Mouse (Mus musculus) heart, embryonic 16.5 days (tissue): ENCODE data around the gene Nfasc. TPM values are rescaled to one million over a fixed set of nuclear protein-coding genes. Genes with fewer than 3 reads are reported as not detected.

Experiments used
- ATAC-seq: fragments of 200-750 bp; cut with Nextera tagmentation; replicated peaks from 2 replicates; pipeline ENCODE4 v1.8.0; 2017; ENCODE audit warnings: moderate number of reproducible peaks; ENCODE audit not compliant: insufficient read depth, low FRiP score; ENCODE audit errors: extremely low read depth
- H3K27ac ChIP-seq: fragments of 300-500 bp; sonication (generic); 2 replicates; pipeline ENCODE4 v1.5.1; 2014; ENCODE audit warnings: mild to moderate bottlenecking, low read length, control low read depth, moderate library complexity
- H3K27me3 ChIP-seq: fragments of 300-500 bp; sonication (generic); 2 replicates; pipeline ENCODE4 v1.6.1; 2014; ENCODE audit warnings: low read length, mixed read lengths; ENCODE audit not compliant: control insufficient read depth, insufficient read depth
- H3K36me3 ChIP-seq: fragments of 300-500 bp; sonication (generic); 2 replicates; pipeline ENCODE4 v1.6.1; 2014; ENCODE audit not compliant: control insufficient read depth, insufficient read depth
- H3K4me1 ChIP-seq: fragments of 300-500 bp; sonication (generic); 2 replicates; pipeline ENCODE4 v1.6.1; 2014; ENCODE audit warnings: low read length, mixed read lengths; ENCODE audit not compliant: control insufficient read depth, insufficient read depth
- H3K4me2 ChIP-seq: fragments of 300-500 bp; sonication (generic); 2 replicates; pipeline ENCODE4 v1.6.1; 2014; ENCODE audit warnings: low read depth, mild to moderate bottlenecking, control low read depth, low read length
- H3K4me3 ChIP-seq: fragments of 300-500 bp; sonication (generic); 2 replicates; pipeline ENCODE4 v1.5.1; 2014; ENCODE audit warnings: mild to moderate bottlenecking, control low read depth, low read length
- H3K9ac ChIP-seq: fragments of 300-500 bp; sonication (generic); 2 replicates; pipeline ENCODE4 v1.6.1; 2014; ENCODE audit warnings: low read length, control low read depth
- H3K9me3 ChIP-seq: fragments of 300-500 bp; sonication (generic); replicated peaks from 2 replicates; pipeline ENCODE4 v1.6.1; 2016; ENCODE audit warnings: low read length; ENCODE audit not compliant: control insufficient read depth
- WGBS: fragments of 180-500 bp; shearing (Covaris S2); extraction: QIAGEN DNeasy Blood & Tissue Kit; methylation state at CpG from one replicate; pipeline ENCODE4 v1.1.7; 2014; 5-methylcytosine and 5-hydroxymethylcytosine counted together
- polyA plus RNA-seq: library from polyadenylated mRNA; unstranded; fragments of >200 nt; fragmentation: Nextera tagmentation; extraction: Ambion mirVana; gene quantifications from 2 replicates; pipeline ENCODE4 v1.2.1, GENCODE M21; 2015

Nfasc gene
- polyA plus RNA-seq, 1 experiment from 2014 or later = 0.38 TPM

DNA sequence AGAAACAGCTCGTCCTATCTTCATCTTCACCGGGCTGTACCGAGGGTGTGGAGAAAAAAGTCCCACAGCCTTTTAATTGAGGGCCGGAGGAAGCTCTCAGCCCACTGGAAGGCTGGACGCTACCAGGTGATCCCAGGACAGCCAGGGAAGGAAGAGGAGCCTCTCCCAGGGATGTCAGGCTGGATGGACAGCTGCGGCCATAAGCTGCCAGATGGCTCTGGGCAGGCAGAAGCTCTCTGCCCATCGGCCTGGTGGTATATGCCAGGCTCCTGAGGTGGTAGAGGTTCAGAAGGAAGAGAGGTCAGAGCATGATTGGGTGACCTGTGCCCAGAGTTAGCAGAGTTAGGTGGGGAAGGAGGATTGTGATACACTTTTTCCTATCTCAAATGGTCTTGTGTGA is 168.7 kb downstream of the Nfasc start:
- no peaks in the 10 kb centered on the region for H3K9me3 ChIP-seq
- H3K4me2 ChIP-seq = no peak overlapping the region
- no peak overlapping the region for H3K27ac ChIP-seq
- no peaks in the 10 kb centered on the region for H3K4me1 ChIP-seq
- H3K36me3 ChIP-seq = no peaks in the 10 kb centered on the region
- no peaks in the 10 kb centered on the region; the same call in 1 of the 2 replicates for H3K27me3 ChIP-seq
- 83% methylated on average over 7 of the region's 7 CpGs for WGBS
- H3K9ac ChIP-seq = no peak overlapping the region
- ATAC-seq = no peak
- H3K4me3 ChIP-seq = no peak overlapping the region

DNA sequence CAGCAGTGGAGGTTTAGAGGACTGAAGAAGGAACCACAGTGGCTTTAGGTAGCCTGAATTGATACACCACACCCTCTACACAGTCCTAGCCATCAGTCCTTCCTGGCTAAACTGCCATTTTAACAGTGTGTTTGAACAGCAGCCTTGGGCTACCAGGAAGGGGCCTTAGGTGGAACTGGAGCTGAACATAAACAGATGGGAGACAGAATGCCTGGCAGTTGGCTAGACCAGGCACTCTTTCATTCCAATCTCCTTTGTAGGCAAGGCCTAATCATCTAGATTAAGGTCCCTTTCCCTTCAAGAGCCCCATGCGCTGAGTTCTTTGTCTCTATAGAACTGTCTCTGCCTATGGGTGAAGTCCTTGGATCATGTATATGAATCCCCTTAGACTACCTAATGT is 170.0 kb downstream of the Nfasc start:
- Histone ChIP-seq H3K4me2 (no peak overlapping the region), H3K36me3 (no peaks in the 10 kb centered on the region), H3K4me1 (no peaks in the 10 kb centered on the region), H3K27me3 (no peaks in the 10 kb centered on the region; the same call in 1 of the 2 replicates), H3K4me3 (no peak overlapping the region), H3K9me3 (no peaks in the 10 kb centered on the region), H3K27ac (no peak overlapping the region), H3K9ac (no peak overlapping the region)
- ATAC-seq = no peak
- 91% methylated on average over 1 of the region's 1 CpGs for WGBS

DNA sequence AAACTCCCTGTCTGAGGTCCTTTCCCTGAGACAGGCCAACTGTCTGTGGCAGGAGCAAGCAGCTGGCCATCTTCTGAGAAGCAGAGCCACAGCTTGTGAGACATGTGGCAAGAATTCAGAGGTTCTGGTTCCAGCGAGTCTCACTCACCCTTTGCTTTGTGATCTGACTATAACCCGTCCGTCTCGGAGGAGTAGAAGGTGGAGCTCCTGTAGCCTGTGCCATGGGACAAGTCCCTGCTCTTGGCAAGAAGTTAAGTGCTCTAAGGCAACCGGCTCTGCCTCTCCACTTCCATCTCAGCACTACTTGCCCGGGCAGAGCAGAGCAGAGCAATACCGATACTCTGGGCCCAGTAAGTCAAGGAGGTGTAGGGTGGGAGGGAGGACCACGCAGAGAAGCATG is 170.7 kb downstream of the Nfasc start:
- H3K9ac ChIP-seq = no peak overlapping the region
- H3K27me3 ChIP-seq = no peaks in the 10 kb centered on the region; the same call in 1 of the 2 replicates
- no peak overlapping the region for H3K27ac ChIP-seq
- H3K4me2 ChIP-seq = no peak overlapping the region
- no peaks in the 10 kb centered on the region for H3K9me3 ChIP-seq
- no peaks in the 10 kb centered on the region for H3K36me3 ChIP-seq
- peaks cover 1% of the 10 kb centered on the region for H3K4me1 ChIP-seq
- 84% methylated on average over 8 of the region's 8 CpGs for WGBS
- ATAC-seq = no peak
- no peak overlapping the region for H3K4me3 ChIP-seq

DNA sequence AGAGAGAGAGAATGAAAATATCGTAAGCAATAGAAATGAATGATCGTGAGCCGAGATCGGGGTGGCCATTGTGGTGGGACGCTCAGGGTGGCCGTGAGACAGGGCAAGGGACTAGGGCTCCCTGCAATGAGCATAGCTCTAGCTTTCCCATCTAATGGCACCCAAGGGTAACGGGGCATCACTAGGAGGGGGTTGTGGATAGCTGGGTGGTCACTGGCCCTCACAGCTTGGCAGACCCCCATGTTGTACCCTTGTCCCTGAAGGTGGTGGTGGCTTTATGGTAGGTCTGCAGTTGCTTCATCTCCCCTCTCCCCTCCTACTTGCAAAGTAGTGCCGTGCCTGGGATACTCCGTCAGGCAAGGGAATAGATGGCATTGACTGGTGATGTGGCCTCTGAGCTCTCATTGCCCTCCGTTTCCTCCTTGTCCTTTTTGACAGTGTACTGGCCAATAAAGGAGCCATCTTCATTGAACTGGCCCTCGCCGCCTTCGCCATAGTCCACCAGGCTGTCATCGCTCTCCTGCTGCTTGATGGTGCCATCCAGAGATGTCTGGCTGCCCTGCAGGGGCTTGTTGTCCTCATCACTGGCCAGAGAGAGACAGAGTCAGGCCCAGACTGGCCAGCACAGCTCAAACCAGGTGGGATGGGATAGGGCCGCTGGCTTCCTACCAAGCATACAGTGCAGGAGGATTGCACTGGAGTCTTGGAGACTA is 171.4 kb downstream of the Nfasc start:
- 86% methylated on average over 15 of the region's 15 CpGs for WGBS

DNA sequence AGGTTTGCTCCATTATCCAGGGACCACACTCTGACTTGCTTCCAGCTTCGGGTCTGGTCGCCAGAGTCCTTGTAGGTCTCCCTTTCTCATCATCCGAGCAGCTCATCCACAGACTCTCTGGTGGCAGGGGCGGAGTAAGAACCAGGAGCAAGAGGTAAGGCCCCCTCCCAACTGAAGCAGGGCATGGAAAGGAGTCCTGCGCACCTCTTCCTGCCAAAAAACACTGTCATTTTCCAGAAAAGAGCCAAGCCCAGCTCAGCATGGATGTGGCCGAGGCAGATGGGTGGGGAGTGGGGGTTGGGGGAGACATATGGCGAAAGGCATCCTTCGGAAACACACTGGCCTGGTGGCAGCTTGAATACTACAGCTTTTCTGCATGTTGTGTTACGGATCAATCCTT is 172.1 kb downstream of the Nfasc start:
- Histone ChIP-seq H3K9me3 (no peaks in the 10 kb centered on the region), H3K36me3 (no peaks in the 10 kb centered on the region), H3K4me1 (peaks cover 5% of the 10 kb centered on the region), H3K27ac (no peak overlapping the region), H3K4me3 (no peak overlapping the region), H3K9ac (no peak overlapping the region), H3K27me3 (no peaks in the 10 kb centered on the region; the same call in 1 of the 2 replicates), H3K4me2 (no peak overlapping the region)
- ATAC-seq = no peak
- WGBS = 76% methylated on average over 9 of the region's 9 CpGs

More for the DNA sequence above, 171.4 kb downstream of the Nfasc start:
- H3K4me2 ChIP-seq = no peak overlapping the region
- no peaks in the 10 kb centered on the region; the same call in 1 of the 2 replicates for H3K27me3 ChIP-seq
- no peak overlapping the region for H3K9ac ChIP-seq
- H3K9me3 ChIP-seq = no peaks in the 10 kb centered on the region
- ATAC-seq = no peak
- no peak overlapping the region for H3K27ac ChIP-seq
- H3K4me1 ChIP-seq = peaks cover 5% of the 10 kb centered on the region
- H3K4me3 ChIP-seq = no peak overlapping the region
- no peaks in the 10 kb centered on the region for H3K36me3 ChIP-seq

DNA sequence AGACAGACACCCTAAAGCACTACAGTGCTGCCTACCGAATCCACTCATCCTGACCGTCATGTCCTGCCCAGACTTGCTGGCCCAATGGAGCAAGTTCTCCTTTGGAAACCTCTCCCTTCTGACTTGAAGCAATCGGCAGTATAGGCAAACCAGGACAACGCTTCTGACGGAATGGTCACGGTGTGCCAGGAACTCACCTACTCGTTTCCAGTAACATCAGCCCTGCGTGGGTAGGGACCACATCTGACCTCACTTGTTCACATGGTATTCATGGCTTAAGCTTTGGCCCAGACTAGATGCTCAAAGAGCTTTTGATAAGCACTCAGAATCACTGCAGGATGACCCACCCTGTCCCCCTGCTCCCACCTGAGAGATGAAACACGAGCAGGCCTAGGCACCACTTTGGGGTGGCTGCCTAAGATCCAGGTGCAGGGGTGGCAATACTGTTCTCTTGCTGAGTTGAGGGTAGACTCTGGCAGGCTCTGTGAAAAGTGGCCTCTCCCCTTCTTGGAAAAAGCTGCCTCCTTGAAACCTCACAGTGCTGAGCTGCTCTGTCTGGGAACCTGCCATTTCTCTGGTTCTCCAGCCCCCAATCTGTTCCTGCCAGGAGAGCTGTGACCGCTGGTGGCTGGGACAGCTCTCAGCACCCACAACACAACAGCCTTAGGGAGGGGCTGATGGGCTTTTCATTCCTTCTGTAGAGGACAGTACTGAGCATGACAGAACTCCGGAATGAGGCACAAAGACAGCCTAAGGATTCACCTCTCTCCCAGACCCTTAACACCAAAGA is 174.1 kb downstream of the Nfasc start:
- no peak overlapping the region for H3K27ac ChIP-seq
- no peaks in the 10 kb centered on the region for H3K36me3 ChIP-seq
- WGBS = 76% methylated on average over 11 of the region's 11 CpGs
- peaks cover 5% of the 10 kb centered on the region for H3K4me1 ChIP-seq
- H3K9me3 ChIP-seq = no peaks in the 10 kb centered on the region
- H3K9ac ChIP-seq = no peak overlapping the region
- H3K4me3 ChIP-seq = no peak overlapping the region
- H3K4me2 ChIP-seq = no peak overlapping the region
- no peak for ATAC-seq
- no peaks in the 10 kb centered on the region; the same call in 1 of the 2 replicates for H3K27me3 ChIP-seq

DNA sequence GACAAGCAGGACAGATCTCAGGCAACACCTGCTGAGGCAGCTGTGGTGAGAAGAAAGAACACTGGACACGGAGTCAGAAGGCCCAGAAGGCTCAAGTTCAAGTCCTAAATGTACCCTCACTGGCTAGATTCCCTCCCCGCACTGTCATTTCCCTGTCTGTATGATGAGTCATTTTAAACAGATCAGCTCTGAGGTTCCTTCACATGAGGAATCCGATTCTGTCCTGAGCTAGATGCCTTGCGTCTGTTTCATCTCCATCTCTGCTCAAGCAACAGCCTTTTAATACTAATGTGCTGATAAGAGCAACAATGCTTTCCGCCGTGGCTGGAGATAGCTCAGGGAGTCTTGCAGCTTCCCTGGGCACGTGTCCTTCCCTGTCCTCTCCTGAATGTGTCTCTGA is 175.8 kb downstream of the Nfasc start:
- ATAC-seq = no peak; the same call in 1 of the 2 replicates
- Histone ChIP-seq H3K27ac (no peak overlapping the region), H3K9me3 (no peaks in the 10 kb centered on the region), H3K4me1 (peaks cover 5% of the 10 kb centered on the region), H3K27me3 (peaks cover 2% of the 10 kb centered on the region; the same call in 1 of the 2 replicates), H3K36me3 (no peaks in the 10 kb centered on the region), H3K4me3 (no peak overlapping the region), H3K9ac (no peak overlapping the region), H3K4me2 (no peak overlapping the region)
- WGBS = 22% methylated on average over 7 of the region's 7 CpGs

DNA sequence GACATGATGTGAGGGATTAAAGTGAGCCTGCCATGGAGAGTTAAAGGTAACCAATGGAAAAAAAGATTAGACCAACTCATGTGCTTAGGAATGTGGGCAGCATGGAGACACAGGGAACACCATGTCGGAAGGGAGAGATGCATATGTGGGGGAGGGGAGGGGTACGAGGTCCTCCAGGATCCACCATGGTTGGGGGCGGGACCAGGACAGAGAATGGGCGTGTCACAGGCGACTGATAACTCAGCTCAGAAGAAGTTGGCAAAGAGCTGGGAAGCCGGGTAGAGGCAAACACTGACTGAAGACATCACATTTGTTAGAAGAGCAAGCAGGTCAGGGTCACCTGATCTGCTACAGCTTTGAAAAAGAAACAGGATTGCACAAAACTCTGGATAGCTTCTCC is 176.7 kb downstream of the Nfasc start:
- peaks cover 5% of the 10 kb centered on the region for H3K4me1 ChIP-seq
- H3K27ac ChIP-seq = no peak overlapping the region
- no peak for ATAC-seq
- no peaks in the 10 kb centered on the region for H3K9me3 ChIP-seq
- H3K36me3 ChIP-seq = no peaks in the 10 kb centered on the region
- H3K4me3 ChIP-seq = no peak overlapping the region
- H3K9ac ChIP-seq = no peak overlapping the region
- no peak overlapping the region for H3K4me2 ChIP-seq
- 36% methylated on average over 6 of the region's 6 CpGs for WGBS
- H3K27me3 ChIP-seq = peaks cover 8% of the 10 kb centered on the region; the same call in 1 of the 2 replicates

DNA sequence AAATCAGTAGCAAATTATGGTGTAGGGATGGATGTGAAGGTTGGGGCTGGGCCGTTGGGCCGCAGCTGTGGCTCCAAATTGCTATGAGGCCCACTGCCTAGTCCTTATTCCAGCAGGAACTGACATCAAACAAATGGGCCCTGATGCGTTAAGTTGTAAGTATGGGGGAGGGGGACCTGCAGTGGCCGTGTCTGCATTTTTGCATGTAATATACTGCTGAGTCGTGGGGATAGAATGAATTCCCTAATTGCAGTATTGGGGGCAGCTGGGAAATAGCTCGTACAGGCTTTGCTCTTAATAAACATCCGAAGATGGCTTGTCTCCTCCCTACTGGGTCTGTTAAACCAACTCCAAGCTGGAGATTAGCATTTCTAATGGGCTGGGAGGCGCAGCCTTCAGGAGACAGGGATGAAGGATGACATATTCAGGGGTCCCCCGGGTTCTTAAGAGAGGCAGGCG is 179.2 kb downstream of the Nfasc start:
- Histone ChIP-seq H3K4me3 (no peak overlapping the region), H3K4me1 (peaks cover 17% of the 10 kb centered on the region), H3K9me3 (no peaks in the 10 kb centered on the region), H3K4me2 (no peak overlapping the region), H3K27me3 (peaks cover 9% of the 10 kb centered on the region), H3K27ac (no peak overlapping the region), H3K36me3 (no peaks in the 10 kb centered on the region), H3K9ac (no peak overlapping the region)
- 56% methylated on average over 10 of the region's 10 CpGs for WGBS
- no peak for ATAC-seq
